Mouse (Mus musculus): Measurements from ENCODE around the gene Sult1b1.

DNA sequence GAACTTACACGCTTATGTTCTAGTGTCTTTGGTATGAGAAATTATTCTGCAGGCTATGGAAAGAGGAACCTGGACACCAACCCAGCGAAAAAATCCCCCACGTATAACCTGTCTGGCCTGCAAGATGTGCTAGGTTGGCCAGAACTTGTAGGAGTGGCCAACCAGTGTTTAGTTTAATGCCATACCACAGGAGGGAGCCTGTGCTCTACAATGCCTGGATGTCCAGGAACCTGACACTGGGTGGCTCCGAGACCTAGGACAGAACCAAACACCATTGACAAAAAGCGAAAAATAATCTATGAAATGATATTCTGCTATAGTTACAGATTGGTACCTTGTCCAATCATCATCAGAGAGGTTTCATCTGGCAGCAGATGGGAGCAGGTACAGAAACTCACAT is 22.1 kb upstream of the Sult1b1 start:
- TF ChIP-seq CTCF (IDR thresholded peaks at IDR 0.05; ENCODE audit: borderline replicate concordance, insufficient read depth, low read depth, low read length) (no peak), POLR2A (IDR thresholded peaks at IDR 0.05; ENCODE audit: borderline replicate concordance, insufficient read depth, low read length) (no peak)
